Mouse (Mus musculus): Measurements from ENCODE around the gene Ankrd63. TPM values are rescaled to one million over a fixed set of nuclear protein-coding genes. Genes with fewer than 3 reads are reported as not detected.

Ankrd63 gene
- polyA plus RNA-seq, 1 experiment from 2014 or later = 0.05 TPM

GRCm38 (mm10) chr2:118706436-118706835 is 2.7 kb upstream of the Ankrd63 start:
- Histone ChIP-seq H3K4me1 (ENCODE audit: insufficient read depth, low read depth, low read length) (peaks cover 21% of the 10 kb centered on the region; the same call in 1 of the 2 replicates), H3K9me3 (ENCODE audit: low read length) (no peaks in the 10 kb centered on the region), H3K27ac (ENCODE audit: low read length) (no peak overlapping the region), H3K4me2 (replicated peaks; ENCODE audit: low read depth, low read length) (no peak overlapping the region), H3K36me3 (ENCODE audit: insufficient read depth, low read length) (no peaks in the 10 kb centered on the region), H3K4me3 (ENCODE audit: low read depth, low read length) (no peak overlapping the region), H3K9ac (replicated peaks; ENCODE audit: low read depth) (no peak overlapping the region), H3K27me3 (replicated peaks; ENCODE audit: insufficient read depth, low read length) (peaks cover 75% of the 10 kb centered on the region)
- 15% methylated on average over 6 of the region's 6 CpGs for WGBS
- ATAC-seq (no peak), DNase-seq (ENCODE audit: low spot score) (no peak)
- no peak for TF ChIP-seq EP300 (IDR thresholded peaks at IDR 0.05)
- no peak for TF ChIP-seq CTCF (IDR thresholded peaks at IDR 0.05)

DNA sequence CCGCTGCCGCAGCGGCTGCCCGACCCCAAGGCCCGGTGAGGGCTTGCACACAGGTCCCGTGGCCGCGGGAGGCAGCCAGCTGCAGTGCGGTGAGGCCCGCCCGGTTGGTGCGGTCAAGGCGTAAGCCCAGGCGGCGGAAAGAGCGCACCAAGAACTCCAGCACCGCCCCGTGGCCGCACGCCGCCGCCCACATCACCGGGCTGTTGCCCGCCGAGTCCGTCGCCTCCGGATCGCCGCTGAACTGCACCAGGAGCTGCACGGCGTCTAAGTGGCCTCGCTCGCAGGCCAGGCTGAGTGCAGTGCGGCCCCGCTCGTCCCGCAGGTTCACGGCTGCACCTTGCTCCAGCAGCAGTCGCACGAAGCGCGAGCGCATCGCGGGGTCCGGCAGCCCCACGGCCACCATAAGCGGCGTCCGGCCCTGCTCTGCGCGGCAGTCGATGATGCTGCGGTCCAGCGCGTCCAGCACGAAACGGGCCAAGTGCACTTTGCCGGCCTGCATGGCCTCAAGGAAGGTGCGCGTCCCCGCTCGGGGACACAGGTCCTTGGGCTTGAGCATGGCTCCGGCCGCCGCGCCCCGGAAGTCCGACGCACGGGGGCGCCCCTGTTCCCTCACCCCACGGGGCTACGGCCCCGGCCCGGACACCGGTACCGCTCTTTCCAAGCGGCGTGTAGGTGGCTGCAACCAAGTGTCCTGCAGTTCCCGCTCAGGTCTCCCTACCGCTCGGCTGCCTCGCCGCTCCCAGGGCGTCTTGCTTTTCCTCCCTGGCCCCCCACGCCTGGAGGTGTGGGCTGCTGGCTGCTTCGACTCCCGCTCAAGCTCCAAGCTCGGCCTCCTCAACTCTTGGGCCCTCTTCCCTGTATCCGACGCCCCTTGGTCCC is 641 bp downstream of the Ankrd63 start:
- Histone ChIP-seq H3K4me2 (replicated peaks; ENCODE audit: low read depth, low read length) (peak overlapping the region; percentile 79), H3K4me1 (ENCODE audit: insufficient read depth, low read depth, low read length) (peaks cover 14% of the 10 kb centered on the region; the same call in 1 of the 2 replicates), H3K9ac (replicated peaks; ENCODE audit: low read depth) (0 out of 2 replicates have a peak overlapping the region, but pooled peaks have one; percentile 3), H3K27me3 (replicated peaks; ENCODE audit: insufficient read depth, low read length) (peaks cover 66% of the 10 kb centered on the region), H3K27ac (ENCODE audit: low read length) (no peak overlapping the region; the same call in 1 of the 2 replicates), H3K9me3 (ENCODE audit: low read length) (no peaks in the 10 kb centered on the region), H3K4me3 (ENCODE audit: low read depth, low read length) (peak overlapping the region; percentile 46), H3K36me3 (ENCODE audit: insufficient read depth, low read length) (no peaks in the 10 kb centered on the region)
- ATAC-seq (peak; percentile 48), DNase-seq (ENCODE audit: low spot score) (peak; percentile 57)
- WGBS = 1% methylated on average over 73 of the region's 93 CpGs
- TF ChIP-seq EP300 (IDR thresholded peaks at IDR 0.05) (no peak), CTCF (IDR thresholded peaks at IDR 0.05) (peak; percentile 53)

GRCm38 (mm10) chr2:118701971-118702882 is 1.5 kb downstream of the Ankrd63 start:
- TF ChIP-seq CTCF (IDR thresholded peaks at IDR 0.05) = no peak
- TF ChIP-seq EP300 (IDR thresholded peaks at IDR 0.05) = no peak
- ATAC-seq (no peak), DNase-seq (ENCODE audit: low spot score) (no peak)
- 8% methylated on average over 51 of the region's 51 CpGs for WGBS
- Histone ChIP-seq H3K27me3 (replicated peaks; ENCODE audit: insufficient read depth, low read length) (peaks cover 62% of the 10 kb centered on the region), H3K36me3 (ENCODE audit: insufficient read depth, low read length) (no peaks in the 10 kb centered on the region), H3K9ac (replicated peaks; ENCODE audit: low read depth) (no peak overlapping the region), H3K4me1 (ENCODE audit: insufficient read depth, low read depth, low read length) (peaks cover 14% of the 10 kb centered on the region; the same call in 1 of the 2 replicates), H3K4me2 (replicated peaks; ENCODE audit: low read depth, low read length) (peak overlapping the region; percentile 79), H3K4me3 (ENCODE audit: low read depth, low read length) (peak overlapping the region; percentile 46), H3K27ac (ENCODE audit: low read length) (no peak overlapping the region), H3K9me3 (ENCODE audit: low read length) (no peaks in the 10 kb centered on the region)

- ATAC-seq = no peak
- Histone ChIP-seq H3K27me3 (replicated peaks; ENCODE audit: insufficient read depth, low read length) (peaks cover 56% of the 10 kb centered on the region), H3K4me1 (ENCODE audit: insufficient read depth, low read depth, low read length) (peaks cover 16% of the 10 kb centered on the region; the same call in 1 of the 2 replicates), H3K36me3 (ENCODE audit: insufficient read depth, low read length) (no peaks in the 10 kb centered on the region), H3K27ac (ENCODE audit: low read length) (no peak overlapping the region), H3K4me3 (ENCODE audit: low read depth, low read length) (no peak overlapping the region), H3K9ac (replicated peaks; ENCODE audit: low read depth) (no peak overlapping the region), H3K4me2 (replicated peaks; ENCODE audit: low read depth, low read length) (no peak overlapping the region), H3K9me3 (ENCODE audit: low read length) (no peaks in the 10 kb centered on the region)
- WGBS = 30% methylated on average over 5 of the region's 5 CpGs
- DNase-seq (ENCODE audit: low spot score) = no peak
- TF ChIP-seq CTCF (IDR thresholded peaks at IDR 0.05) = no peak
- TF ChIP-seq EP300 (IDR thresholded peaks at IDR 0.05) = no peak
Observed at GRCm38 (mm10) chr2:118701161-118701560, 2.6 kb downstream of the Ankrd63 start.

- Histone ChIP-seq H3K4me2 (replicated peaks; ENCODE audit: low read depth, low read length) (peak overlapping the region; percentile 37), H3K9ac (replicated peaks; ENCODE audit: low read depth) (no peak overlapping the region)
Observed at GRCm38 (mm10) chr2:118700179-118701062, 3.3 kb downstream of the Ankrd63 start.

More at GRCm38 (mm10) chr2:118700179-118701062, 3.3 kb downstream of the Ankrd63 start:
- Histone ChIP-seq H3K9me3 (ENCODE audit: low read length) (no peaks in the 10 kb centered on the region), H3K27ac (ENCODE audit: low read length) (no peak overlapping the region), H3K36me3 (ENCODE audit: insufficient read depth, low read length) (no peaks in the 10 kb centered on the region), H3K4me3 (ENCODE audit: low read depth, low read length) (no peak overlapping the region; the same call in 1 of the 2 replicates), H3K27me3 (replicated peaks; ENCODE audit: insufficient read depth, low read length) (peaks cover 49% of the 10 kb centered on the region), H3K4me1 (ENCODE audit: insufficient read depth, low read depth, low read length) (peaks cover 16% of the 10 kb centered on the region; the same call in 1 of the 2 replicates)
- DNase-seq (ENCODE audit: low spot score) = peak; percentile 86
- 6% methylated on average over 32 of the region's 32 CpGs for WGBS
- peak; percentile 65 for ATAC-seq
- TF ChIP-seq EP300 (IDR thresholded peaks at IDR 0.05) = no peak
- TF ChIP-seq CTCF (IDR thresholded peaks at IDR 0.05) = peak; percentile 93
